Mouse (Mus musculus) kidney, embryonic 14.5 days (tissue): ENCODE results near the gene Gm17542. TPM values are rescaled to one million over a fixed set of nuclear protein-coding genes. Genes with fewer than 3 reads are reported as not detected.

Source experiments
- ATAC-seq: fragments of 200-750 bp; cut with Nextera tagmentation; 2 replicates; pipeline ENCODE4 v1.8.0; 2017; ENCODE audit warnings: moderate number of reproducible peaks, mild to moderate bottlenecking, moderate TSS enrichment, moderate library complexity; ENCODE audit not compliant: low FRiP score, low TSS enrichment
- H3K27ac ChIP-seq: fragments of 300-500 bp; sonication (generic); 2 replicates; pipeline ENCODE4 v1.5.1; 2014; ENCODE audit warnings: low read depth, mild to moderate bottlenecking, low read length, moderate library complexity, mixed read lengths
- H3K27me3 ChIP-seq: fragments of 300-500 bp; sonication (generic); 2 replicates; pipeline ENCODE4 v1.6.1; 2014; ENCODE audit warnings: mild to moderate bottlenecking, low read length; ENCODE audit not compliant: control insufficient read depth, insufficient read depth
- H3K36me3 ChIP-seq: fragments of 300-500 bp; sonication (generic); 2 replicates; pipeline ENCODE4 v1.6.1; 2014; ENCODE audit warnings: low read length, mixed read lengths; ENCODE audit not compliant: control insufficient read depth, insufficient read depth
- H3K4me1 ChIP-seq: fragments of 300-500 bp; sonication (generic); 2 replicates; pipeline ENCODE4 v1.6.1; 2014; ENCODE audit warnings: low read length, mixed read lengths; ENCODE audit not compliant: control insufficient read depth, insufficient read depth
- H3K4me2 ChIP-seq: fragments of 300-500 bp; sonication (generic); replicated peaks from 2 replicates; pipeline ENCODE4 v1.6.1; 2014; ENCODE audit warnings: low read depth, mild to moderate bottlenecking, low read length
- H3K4me3 ChIP-seq: fragments of 300-500 bp; sonication (generic); 2 replicates; pipeline ENCODE4 v1.5.1; 2014; ENCODE audit warnings: mild to moderate bottlenecking, low read length
- H3K9ac ChIP-seq: fragments of 300-500 bp; sonication (generic); 2 replicates; pipeline ENCODE4 v1.6.1; 2014; ENCODE audit warnings: low read depth, mild to moderate bottlenecking, low read length, moderate library complexity
- H3K9me3 ChIP-seq: fragments of 300-500 bp; sonication (generic); 2 replicates; pipeline ENCODE4 v1.6.1; 2016; ENCODE audit warnings: low read length; ENCODE audit not compliant: control insufficient read depth
- WGBS: fragments of 180-500 bp; shearing (Covaris S2); extraction: QIAGEN DNeasy Blood & Tissue Kit; methylation state at CpG from one replicate; pipeline ENCODE4 v1.1.7; 2014; 5-methylcytosine and 5-hydroxymethylcytosine counted together
- polyA plus RNA-seq: library from polyadenylated mRNA; unstranded; fragments of >200 nt; fragmentation: Nextera tagmentation; extraction: Ambion mirVana; gene quantifications from 2 replicates; pipeline ENCODE4 v1.2.1, GENCODE M21; 2014

Gm17542 gene
- polyA plus RNA-seq, 1 experiment from 2014 or later, result not detected

- WGBS, result 91% methylated on average over 4 of the region's 4 CpGs
- Histone ChIP-seq H3K27me3 (no peaks in the 10 kb centered on the region), H3K4me3 (no peak overlapping the region), H3K27ac (no peak overlapping the region), H3K9ac (no peak overlapping the region), H3K4me2 (no peak overlapping the region), H3K4me1 (no peaks in the 10 kb centered on the region), H3K9me3 (no peaks in the 10 kb centered on the region), H3K36me3 (no peaks in the 10 kb centered on the region)
- no peak for ATAC-seq
These were observed 19.1 kb downstream of the Gm17542 start for GRCm38 (mm10) chr10:58698955-58699354.

GRCm38 (mm10) chr10:58691051-58691450, 27.0 kb downstream of the Gm17542 start:
- no peaks in the 10 kb centered on the region for H3K9me3 ChIP-seq
- no peak overlapping the region for H3K27ac ChIP-seq
- WGBS, result 77% methylated on average over 6 of the region's 7 CpGs
- no peak overlapping the region for H3K4me3 ChIP-seq
- no peaks in the 10 kb centered on the region for H3K27me3 ChIP-seq
- no peak overlapping the region for H3K9ac ChIP-seq
- no peaks in the 10 kb centered on the region for H3K36me3 ChIP-seq
- no peaks in the 10 kb centered on the region for H3K4me1 ChIP-seq
- ATAC-seq, result no peak
- no peak overlapping the region for H3K4me2 ChIP-seq

- no peaks in the 10 kb centered on the region for H3K4me1 ChIP-seq
- no peak overlapping the region for H3K9ac ChIP-seq
- H3K27ac ChIP-seq, result no peak overlapping the region
- ATAC-seq, result no peak
- no peaks in the 10 kb centered on the region for H3K36me3 ChIP-seq
- 84% methylated on average over 6 of the region's 6 CpGs for WGBS
- H3K27me3 ChIP-seq, result 0 out of 2 replicates have a peak, but pooled peaks cover 2% of the 10 kb centered on the region
- no peak overlapping the region for H3K4me2 ChIP-seq
- no peak overlapping the region for H3K4me3 ChIP-seq
- no peaks in the 10 kb centered on the region for H3K9me3 ChIP-seq
These were observed 38.7 kb downstream of the Gm17542 start for GRCm38 (mm10) chr10:58679298-58679697.

GRCm38 (mm10) chr10:58675533-58675932, 42.5 kb downstream of the Gm17542 start, which contains the start of gene Edar:
Gene Edar (minus strand): TSS chr10:58675654.
- ATAC-seq, result peak; percentile 86

GRCm38 (mm10) chr10:58673278-58674061, 44.5 kb downstream of the Gm17542 start:
- no peaks in the 10 kb centered on the region for H3K36me3 ChIP-seq
- WGBS, result 35% methylated on average over 15 of the region's 15 CpGs
- H3K4me2 ChIP-seq, result peak overlapping the region; percentile 21; the same call in 1 of the 2 replicates
- H3K4me3 ChIP-seq, result no peak overlapping the region
- H3K4me1 ChIP-seq, result no peaks in the 10 kb centered on the region
- no peaks in the 10 kb centered on the region for H3K9me3 ChIP-seq
- peak; percentile 38; the same call in 1 of the 2 replicates for ATAC-seq
- 0 out of 2 replicates have a peak overlapping the region, but pooled peaks have one; percentile 18 for H3K9ac ChIP-seq
- 0 out of 2 replicates have a peak, but pooled peaks cover 2% of the 10 kb centered on the region for H3K27me3 ChIP-seq
- no peak overlapping the region for H3K27ac ChIP-seq

More at GRCm38 (mm10) chr10:58675533-58675932, 42.5 kb downstream of the Gm17542 start, which contains the start of gene Edar:
- WGBS, result 6% methylated on average over 20 of the region's 20 CpGs
- Histone ChIP-seq H3K27me3 (0 out of 2 replicates have a peak, but pooled peaks cover 2% of the 10 kb centered on the region), H3K4me3 (peak within 1 kb of the TSS; percentile 31), H3K4me1 (no peaks in the 10 kb centered on the region), H3K4me2 (peak within 1 kb of the TSS; percentile 57), H3K27ac (no peak within 1 kb of the TSS), H3K36me3 (no peaks in the 10 kb centered on the region), H3K9ac (0 out of 2 replicates have a peak within 1 kb of the TSS, but pooled peaks have one; percentile 18), H3K9me3 (no peaks in the 10 kb centered on the region)

- H3K36me3 ChIP-seq, result no peaks in the 10 kb centered on the region
- ATAC-seq, result no peak
- H3K9me3 ChIP-seq, result no peaks in the 10 kb centered on the region
- H3K4me3 ChIP-seq, result no peak overlapping the region
- H3K9ac ChIP-seq, result 0 out of 2 replicates have a peak overlapping the region, but pooled peaks have one; percentile 18
- H3K4me2 ChIP-seq, result no peak overlapping the region
- H3K27me3 ChIP-seq, result 0 out of 2 replicates have a peak, but pooled peaks cover 2% of the 10 kb centered on the region
- H3K27ac ChIP-seq, result no peak overlapping the region
- WGBS, result 55% methylated on average over 10 of the region's 10 CpGs
- H3K4me1 ChIP-seq, result no peaks in the 10 kb centered on the region
These were observed 45.3 kb downstream of the Gm17542 start for GRCm38 (mm10) chr10:58672557-58673277.

GRCm38 (mm10) chr10:58663868-58664267, 54.1 kb downstream of the Gm17542 start:
- no peak for ATAC-seq

More at GRCm38 (mm10) chr10:58663868-58664267, 54.1 kb downstream of the Gm17542 start:
- 89% methylated on average over 5 of the region's 5 CpGs for WGBS
- Histone ChIP-seq H3K4me1 (no peaks in the 10 kb centered on the region), H3K9ac (no peak overlapping the region), H3K27ac (no peak overlapping the region), H3K36me3 (no peaks in the 10 kb centered on the region), H3K27me3 (no peaks in the 10 kb centered on the region), H3K4me2 (no peak overlapping the region), H3K4me3 (no peak overlapping the region), H3K9me3 (no peaks in the 10 kb centered on the region)
